Mouse (Mus musculus): ENCODE results near the gene Ptpn4. TPM values are rescaled to one million over a fixed set of nuclear protein-coding genes. Genes with fewer than 3 reads are reported as not detected.

The Ptpn4 gene
- polyA plus RNA-seq, 1 experiment, result 1.0 TPM

GRCm38 (mm10) chr1:119626837-119627236, 210.6 kb downstream of the Ptpn4 start:
- no peaks in the 10 kb centered on the region for H3K79me3 ChIP-seq (ENCODE audit: low read depth)
- H3ac ChIP-seq (ENCODE audit: control insufficient read depth, insufficient read length, low read depth), result no peak overlapping the region
- no peak for TF ChIP-seq USF1 (IDR thresholded peaks at IDR 0.05; ENCODE audit: low read depth)
- no peak for TF ChIP-seq CEBPB (IDR thresholded peaks at IDR 0.05; ENCODE audit: low read depth)
- TF ChIP-seq MAX (IDR thresholded peaks at IDR 0.05), result no peak
- TF ChIP-seq CTCF (IDR thresholded peaks at IDR 0.05; ENCODE audit: control insufficient read depth, insufficient read depth, insufficient read length), result no peak
- H3K79me2 ChIP-seq (ENCODE audit: control insufficient read depth, insufficient read depth), result no peaks in the 10 kb centered on the region
- H3K36me3 ChIP-seq (ENCODE audit: control insufficient read depth, insufficient read depth), result no peaks in the 10 kb centered on the region
- H3K4me3 ChIP-seq (ENCODE audit: insufficient read depth, poor library complexity, severe bottlenecking), result no peak overlapping the region
- no peaks in the 10 kb centered on the region for H3K27me3 ChIP-seq (ENCODE audit: control insufficient read depth, insufficient read depth, insufficient read length)

- no peak overlapping the region for H3ac ChIP-seq (ENCODE audit: control insufficient read depth, insufficient read length, low read depth)
- no peaks in the 10 kb centered on the region for H3K79me2 ChIP-seq (ENCODE audit: control insufficient read depth, insufficient read depth)
- TF ChIP-seq MYOD1 (IDR thresholded peaks at IDR 0.05; ENCODE audit: control insufficient read depth, insufficient read length, low read depth) (no peak), CEBPB (IDR thresholded peaks at IDR 0.05; ENCODE audit: low read depth) (no peak), FOSL1 (IDR thresholded peaks at IDR 0.05; ENCODE audit: insufficient read depth, low read length, poor library complexity, severe bottlenecking) (no peak), USF1 (IDR thresholded peaks at IDR 0.05; ENCODE audit: low read depth) (no peak)
- H3K79me3 ChIP-seq (ENCODE audit: low read depth), result no peaks in the 10 kb centered on the region
- H3K27me3 ChIP-seq (ENCODE audit: control insufficient read depth, insufficient read depth, insufficient read length), result no peaks in the 10 kb centered on the region
- no peak overlapping the region for H3K4me3 ChIP-seq (ENCODE audit: insufficient read depth, poor library complexity, severe bottlenecking)
- H3K36me3 ChIP-seq (ENCODE audit: control insufficient read depth, insufficient read depth), result no peaks in the 10 kb centered on the region
These were observed 213.0 kb downstream of the Ptpn4 start for GRCm38 (mm10) chr1:119624444-119624843.

- no peak overlapping the region for H3K4me3 ChIP-seq (ENCODE audit: insufficient read depth, poor library complexity, severe bottlenecking)
- H3K79me2 ChIP-seq (ENCODE audit: control insufficient read depth, insufficient read depth), result no peaks in the 10 kb centered on the region
- H3K79me3 ChIP-seq (ENCODE audit: low read depth), result no peaks in the 10 kb centered on the region
- no peak overlapping the region for H3ac ChIP-seq (ENCODE audit: control insufficient read depth, insufficient read length, low read depth)
- H3K27me3 ChIP-seq (ENCODE audit: control insufficient read depth, insufficient read depth, insufficient read length), result no peaks in the 10 kb centered on the region
- TF ChIP-seq MAX (IDR thresholded peaks at IDR 0.05) (no peak), MYOG (IDR thresholded peaks at IDR 0.05; ENCODE audit: control insufficient read depth, extremely low read depth, insufficient read length) (no peak), FOSL1 (IDR thresholded peaks at IDR 0.05; ENCODE audit: insufficient read depth, low read length, poor library complexity, severe bottlenecking) (no peak), CTCF (IDR thresholded peaks at IDR 0.05; ENCODE audit: control insufficient read depth, insufficient read depth, insufficient read length) (no peak), CEBPB (IDR thresholded peaks at IDR 0.05; ENCODE audit: low read depth) (no peak), MYOD1 (IDR thresholded peaks at IDR 0.05; ENCODE audit: control insufficient read depth, insufficient read length, low read depth) (no peak), USF1 (IDR thresholded peaks at IDR 0.05; ENCODE audit: low read depth) (no peak)
- H3K36me3 ChIP-seq (ENCODE audit: control insufficient read depth, insufficient read depth), result no peaks in the 10 kb centered on the region
These were observed 232.0 kb downstream of the Ptpn4 start for GRCm38 (mm10) chr1:119605396-119605795.

Other genes starting within 250 kb of the Ptpn4 start
- gene Epb41l5, start 188.6 kb downstream of the Ptpn4 start, polyA plus RNA-seq (2012; fragmentation: generic; extraction: Trizol), result 1.3 TPM
- 5.0 TPM for gene Tmem177, start 75.6 kb upstream of the Ptpn4 start, polyA plus RNA-seq (2012; fragmentation: generic; extraction: Trizol)
- not detected for gene Cfap221, start 159.6 kb upstream of the Ptpn4 start, polyA plus RNA-seq (2012; fragmentation: generic; extraction: Trizol)
- 0.07 TPM for gene Sctr, start 169.3 kb upstream of the Ptpn4 start, polyA plus RNA-seq (2012; fragmentation: generic; extraction: Trizol)
- 38.4 TPM for gene Tmem37, start 236.5 kb upstream of the Ptpn4 start, polyA plus RNA-seq (2012; fragmentation: generic; extraction: Trizol)

All from C2C12 (cell line).